Mouse (Mus musculus) cerebellum, adult 11-12 months (tissue): ENCODE measurements around the gene Dynll1.
"Not testable (repeated sequence)": the region's sequence is repeated elsewhere in the genome, so short reads cannot be mapped to it uniquely, and the experiment has no call there.

Experiments
- DNase-seq: peaks from one replicate; pipeline ENCODE4 v3.0.0; 2022

Gene Dynll1

GRCm38 (mm10) chr5:115312354-115312753 lies 11.6 kb upstream of the Dynll1 start:
- DNase-seq, result no peak

- DNase-seq, result not testable (repeated sequence)
Observed at GRCm38 (mm10) chr5:115302190-115302589, 1.4 kb upstream of the Dynll1 start.

- DNase-seq, result no peak
Observed at GRCm38 (mm10) chr5:115301615-115302014, 816 bp upstream of the Dynll1 start.

- peak; percentile 62 for DNase-seq
Observed at GRCm38 (mm10) chr5:115300035-115300744, 609 bp downstream of the Dynll1 start.

GRCm38 (mm10) chr5:115296347-115296746 lies 4.5 kb downstream of the Dynll1 start:
- DNase-seq, result no peak

GRCm38 (mm10) chr5:115294173-115294572 lies 6.6 kb downstream of the Dynll1 start:
- DNase-seq, result no peak

GRCm38 (mm10) chr5:115284735-115285134 lies 16.1 kb downstream of the Dynll1 start:
- no peak for DNase-seq

- DNase-seq, result peak; percentile 59
Observed at GRCm38 (mm10) chr5:115280050-115280687, 20.6 kb downstream of the Dynll1 start.

GRCm38 (mm10) chr5:115279226-115280049 lies 21.4 kb downstream of the Dynll1 start, which contains the start of gene Coq5:
TSS of gene Coq5 (plus strand) at chr5:115279666.
- peak; percentile 85 for DNase-seq

- no peak for DNase-seq
Observed at GRCm38 (mm10) chr5:115278785-115279184, 22.0 kb downstream of the Dynll1 start.

- DNase-seq, result no peak
Observed at GRCm38 (mm10) chr5:115278053-115278452, 22.7 kb downstream of the Dynll1 start.

- DNase-seq, result no peak
Observed at GRCm38 (mm10) chr5:115275998-115276397, 24.8 kb downstream of the Dynll1 start.

GRCm38 (mm10) chr5:115274771-115275170 lies 26.0 kb downstream of the Dynll1 start:
- DNase-seq, result no peak

- no peak for DNase-seq
Observed at GRCm38 (mm10) chr5:115274353-115274752, 26.4 kb downstream of the Dynll1 start.

GRCm38 (mm10) chr5:115273549-115274135 lies 27.2 kb downstream of the Dynll1 start:
- no peak for DNase-seq

GRCm38 (mm10) chr5:115272812-115273548 lies 27.8 kb downstream of the Dynll1 start, which contains the start of gene Rnf10:
TSS of gene Rnf10 (minus strand) at chr5:115272898.
- DNase-seq, result peak; percentile 96

- DNase-seq, result peak; percentile 51
Observed at GRCm38 (mm10) chr5:115271931-115272811, 28.6 kb downstream of the Dynll1 start.

GRCm38 (mm10) chr5:115269969-115270368 lies 30.8 kb downstream of the Dynll1 start:
- no peak for DNase-seq

GRCm38 (mm10) chr5:115268266-115268665 lies 32.5 kb downstream of the Dynll1 start:
- no peak for DNase-seq

GRCm38 (mm10) chr5:115267469-115268045 lies 33.2 kb downstream of the Dynll1 start:
- DNase-seq, result no peak
